Mouse (Mus musculus): ENCODE measurements around the gene Mau2. TPM values are rescaled to one million over a fixed set of nuclear protein-coding genes. Genes with fewer than 3 reads are reported as not detected.

Mau2 gene
- 8.8 TPM for polyA plus RNA-seq (2014; fragmentation: Illumina TruSeq; extraction: RNeasy Lipid Tissue Mini Kit (QIAGEN cat#74804); ENCODE audit: low replicate concordance)

DNA sequence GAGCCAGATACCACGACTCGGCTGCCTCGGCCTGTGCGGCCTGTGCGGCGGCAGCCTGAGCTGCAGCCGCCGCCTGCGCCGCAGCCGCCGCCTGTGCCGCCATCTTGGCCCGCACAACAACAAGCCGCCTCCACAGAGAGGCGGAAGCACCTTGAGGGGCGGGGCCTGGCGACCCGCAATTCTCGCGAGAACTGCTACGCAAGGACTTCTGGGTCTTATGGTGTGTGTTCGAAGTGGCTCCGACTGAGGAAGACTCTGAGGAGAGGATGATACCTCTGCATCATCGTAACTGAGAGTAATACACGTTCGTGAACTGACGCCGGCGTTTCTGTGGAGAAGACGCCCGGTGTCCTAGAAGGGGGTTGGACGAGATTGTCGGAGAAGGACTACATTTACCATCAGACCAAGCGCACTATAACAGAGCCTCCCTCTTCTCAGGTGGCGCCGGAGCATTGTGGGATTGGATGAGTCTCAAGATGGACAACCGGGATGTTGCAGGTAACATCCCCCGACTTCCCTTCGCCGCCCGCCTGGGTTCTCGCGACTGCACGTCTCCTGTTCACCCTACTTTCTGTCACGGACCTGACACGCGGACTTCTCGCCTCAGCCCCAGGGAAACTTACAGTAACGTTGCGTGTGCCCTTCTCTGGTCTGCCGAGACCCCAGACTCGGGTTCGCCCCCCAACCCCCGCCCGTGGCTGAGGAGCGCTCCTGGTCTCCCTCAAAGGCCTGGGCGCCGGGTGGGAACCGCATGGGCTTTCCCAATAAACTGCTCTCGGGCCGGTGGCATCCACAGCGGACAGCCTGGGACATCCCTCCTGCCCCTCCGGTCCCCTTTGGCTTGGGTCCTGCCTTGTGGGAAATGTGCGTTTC is at the start of gene Mau2, which contains the start of gene Sugp1:
Mau2 (minus strand) TSS at position 152 of the 873 bp plus-strand sequence.
Sugp1 (plus strand) TSS at position 231 of the 873 bp plus-strand sequence.

DNA sequence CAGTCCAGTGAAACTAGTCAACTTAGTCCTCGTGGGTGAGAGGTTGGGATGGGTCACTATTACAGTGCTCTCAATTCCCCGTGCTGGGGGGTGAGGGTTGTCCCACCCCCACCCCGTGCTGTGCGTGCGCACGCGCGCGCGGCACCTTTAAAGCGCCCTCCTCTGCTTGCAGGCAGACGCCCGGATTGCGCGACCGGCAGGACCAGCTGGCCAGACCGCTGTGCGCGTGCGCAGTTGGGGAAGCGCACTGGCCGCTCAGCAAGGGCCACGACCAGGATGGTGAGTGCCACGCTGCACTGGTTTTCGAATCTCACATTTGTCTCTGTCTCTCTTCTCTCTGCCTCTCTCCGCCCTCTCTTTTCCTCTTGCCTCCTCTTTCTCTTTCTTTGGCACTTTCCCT is 40.8 kb upstream of the Mau2 start, which contains the start of gene Hapln4:
Hapln4 (plus strand) TSS at position 173 of the 400 bp plus-strand sequence.

DNA sequence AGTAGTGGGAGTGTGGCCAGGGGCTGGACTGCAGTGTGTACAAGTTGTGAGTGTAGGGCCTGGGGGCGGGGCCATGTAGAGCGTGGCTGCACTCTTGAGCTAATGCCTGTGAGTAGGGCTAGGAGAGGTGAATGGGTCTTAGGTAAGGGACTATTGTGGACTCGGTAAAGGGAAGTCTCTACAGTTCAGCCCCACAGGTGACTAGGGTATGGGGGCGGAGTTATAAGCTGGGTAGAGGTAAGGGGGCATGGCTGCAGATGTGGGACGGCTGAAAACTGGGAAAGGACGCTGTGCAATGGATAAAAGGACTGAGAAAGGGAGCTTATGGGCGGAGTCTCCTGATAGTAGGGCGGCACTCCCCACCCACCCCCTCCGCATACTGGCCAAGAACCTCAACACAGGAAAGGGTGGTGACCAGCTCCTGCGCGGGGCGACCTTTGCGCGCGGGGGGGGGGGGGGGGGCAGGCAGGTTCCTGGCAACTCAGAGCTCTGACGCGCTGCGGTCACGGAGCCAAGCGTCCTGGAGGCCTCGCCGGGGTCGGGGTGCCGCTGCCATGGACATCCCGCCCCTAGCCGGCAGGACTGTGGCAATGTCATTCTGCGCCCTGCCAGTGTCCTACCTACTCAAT is 30.0 kb upstream of the Mau2 start, which contains the start of gene Tm6sf2:
Tm6sf2 (plus strand) TSS at position 484 of the 629 bp plus-strand sequence.

DNA sequence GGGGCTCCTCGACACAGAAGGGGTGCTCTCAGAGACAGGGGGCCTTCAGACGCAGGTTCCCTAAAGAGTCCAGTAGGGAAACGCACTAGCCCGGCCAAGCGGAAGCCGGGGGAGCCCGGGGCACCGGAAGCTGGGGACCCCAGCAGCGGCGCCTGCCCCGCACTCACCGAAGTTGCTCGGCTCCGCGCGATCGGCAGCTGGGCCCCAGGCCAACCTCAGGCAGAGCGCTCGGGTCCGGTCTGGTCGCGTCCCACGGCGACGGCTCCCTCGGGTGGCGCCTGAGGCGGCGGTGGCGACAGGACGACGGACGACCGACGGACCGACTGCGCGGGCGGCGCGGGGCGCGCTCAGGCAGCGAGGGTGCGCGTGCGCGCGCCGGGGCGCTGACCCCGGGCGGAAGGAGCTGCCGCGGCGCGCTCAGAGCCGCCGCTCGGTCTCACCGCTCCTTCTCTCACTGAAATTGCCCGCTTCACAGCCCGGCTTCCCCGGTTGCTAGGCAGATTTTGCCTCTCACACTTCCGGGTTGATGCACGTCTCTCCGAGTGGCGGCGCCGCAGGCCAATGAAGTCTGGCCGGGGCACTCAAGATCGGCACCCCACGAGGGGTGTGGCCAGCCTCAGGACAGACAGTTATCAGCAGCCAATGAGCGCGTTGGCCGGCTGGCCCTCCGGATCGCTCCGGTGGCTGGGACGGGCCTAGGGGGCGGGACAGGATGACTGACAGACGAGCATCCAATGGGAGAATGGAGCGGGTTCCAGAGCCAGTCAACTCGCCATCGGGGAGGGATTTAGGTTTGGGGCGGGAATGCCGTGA is 46.6 kb downstream of the Mau2 start, which contains the start of gene Gatad2a:
Gatad2a (minus strand) TSS at position 609 of the 813 bp plus-strand sequence.

Other genes starting within 250 kb of the Mau2 start
- gene Gmip, start 234.1 kb downstream of the Mau2 start, polyA plus RNA-seq (2014; fragmentation: Illumina TruSeq; extraction: RNeasy Lipid Tissue Mini Kit (QIAGEN cat#74804); ENCODE audit: low replicate concordance), result 6.5 TPM
- gene Lpar2, start 220.3 kb downstream of the Mau2 start, polyA plus RNA-seq (2014; fragmentation: Illumina TruSeq; extraction: RNeasy Lipid Tissue Mini Kit (QIAGEN cat#74804); ENCODE audit: low replicate concordance), result 0.85 TPM
- 1.4 TPM for gene Pbx4, start 210.2 kb downstream of the Mau2 start, polyA plus RNA-seq (2014; fragmentation: Illumina TruSeq; extraction: RNeasy Lipid Tissue Mini Kit (QIAGEN cat#74804); ENCODE audit: low replicate concordance)
- gene Cilp2, start 155.0 kb downstream of the Mau2 start, polyA plus RNA-seq (2014; fragmentation: Illumina TruSeq; extraction: RNeasy Lipid Tissue Mini Kit (QIAGEN cat#74804); ENCODE audit: low replicate concordance), result not detected
- gene Tssk6, start 140.6 kb downstream of the Mau2 start, polyA plus RNA-seq (2014; fragmentation: Illumina TruSeq; extraction: RNeasy Lipid Tissue Mini Kit (QIAGEN cat#74804); ENCODE audit: low replicate concordance), result not detected
- not detected for gene Ndufa13, start 140.2 kb downstream of the Mau2 start, polyA plus RNA-seq (2014; fragmentation: Illumina TruSeq; extraction: RNeasy Lipid Tissue Mini Kit (QIAGEN cat#74804); ENCODE audit: low replicate concordance)
- gene Yjefn3, start 140.0 kb downstream of the Mau2 start, polyA plus RNA-seq (2014; fragmentation: Illumina TruSeq; extraction: RNeasy Lipid Tissue Mini Kit (QIAGEN cat#74804); ENCODE audit: low replicate concordance), result not detected
- gene Gatad2a, start 46.4 kb downstream of the Mau2 start, polyA plus RNA-seq (2014; fragmentation: Illumina TruSeq; extraction: RNeasy Lipid Tissue Mini Kit (QIAGEN cat#74804); ENCODE audit: low replicate concordance), result 5.5 TPM
- gene Sugp1, start 79 bp upstream of the Mau2 start, polyA plus RNA-seq (2014; fragmentation: Illumina TruSeq; extraction: RNeasy Lipid Tissue Mini Kit (QIAGEN cat#74804); ENCODE audit: low replicate concordance), result 5.9 TPM
- gene Tm6sf2, start 30.2 kb upstream of the Mau2 start, polyA plus RNA-seq (2014; fragmentation: Illumina TruSeq; extraction: RNeasy Lipid Tissue Mini Kit (QIAGEN cat#74804); ENCODE audit: low replicate concordance), result 30.1 TPM
- 0.15 TPM for gene Hapln4, start 40.7 kb upstream of the Mau2 start, polyA plus RNA-seq (2014; fragmentation: Illumina TruSeq; extraction: RNeasy Lipid Tissue Mini Kit (QIAGEN cat#74804); ENCODE audit: low replicate concordance)
- gene Ncan, start 78.1 kb upstream of the Mau2 start, polyA plus RNA-seq (2014; fragmentation: Illumina TruSeq; extraction: RNeasy Lipid Tissue Mini Kit (QIAGEN cat#74804); ENCODE audit: low replicate concordance), result not detected
- gene Nr2c2ap, start 88.6 kb upstream of the Mau2 start, polyA plus RNA-seq (2014; fragmentation: Illumina TruSeq; extraction: RNeasy Lipid Tissue Mini Kit (QIAGEN cat#74804); ENCODE audit: low replicate concordance), result 0.37 TPM
- 0.33 TPM for gene Rfxank, start 96.4 kb upstream of the Mau2 start, polyA plus RNA-seq (2014; fragmentation: Illumina TruSeq; extraction: RNeasy Lipid Tissue Mini Kit (QIAGEN cat#74804); ENCODE audit: low replicate concordance)
- 2.0 TPM for gene Borcs8, start 96.8 kb upstream of the Mau2 start, polyA plus RNA-seq (2014; fragmentation: Illumina TruSeq; extraction: RNeasy Lipid Tissue Mini Kit (QIAGEN cat#74804); ENCODE audit: low replicate concordance)
- gene Mef2b, start 97.0 kb upstream of the Mau2 start, polyA plus RNA-seq (2014; fragmentation: Illumina TruSeq; extraction: RNeasy Lipid Tissue Mini Kit (QIAGEN cat#74804); ENCODE audit: low replicate concordance), result not detected
- gene Tmem161a, start 129.6 kb upstream of the Mau2 start, polyA plus RNA-seq (2014; fragmentation: Illumina TruSeq; extraction: RNeasy Lipid Tissue Mini Kit (QIAGEN cat#74804); ENCODE audit: low replicate concordance), result 3.5 TPM
- gene Slc25a42, start 169.6 kb upstream of the Mau2 start, polyA plus RNA-seq (2014; fragmentation: Illumina TruSeq; extraction: RNeasy Lipid Tissue Mini Kit (QIAGEN cat#74804); ENCODE audit: low replicate concordance), result 1.2 TPM
- gene Sugp2, start 191.5 kb upstream of the Mau2 start, polyA plus RNA-seq (2014; fragmentation: Illumina TruSeq; extraction: RNeasy Lipid Tissue Mini Kit (QIAGEN cat#74804); ENCODE audit: low replicate concordance), result 2.9 TPM
- 0.71 TPM for gene Armc6, start 191.7 kb upstream of the Mau2 start, polyA plus RNA-seq (2014; fragmentation: Illumina TruSeq; extraction: RNeasy Lipid Tissue Mini Kit (QIAGEN cat#74804); ENCODE audit: low replicate concordance)
- not detected for gene Homer3, start 240.1 kb upstream of the Mau2 start, polyA plus RNA-seq (2014; fragmentation: Illumina TruSeq; extraction: RNeasy Lipid Tissue Mini Kit (QIAGEN cat#74804); ENCODE audit: low replicate concordance)

All from small intestine, adult 10 weeks (tissue).